Mouse (Mus musculus): Measurements from ENCODE around the gene Klhl1.

GRCm38 (mm10) chr14:96081681-96082207, 437.2 kb downstream of the Klhl1 start:
- no peak for TF ChIP-seq GATA1 (IDR thresholded peaks at IDR 0.05; ENCODE audit: borderline replicate concordance, low read length)
- TF ChIP-seq FLI1 (IDR thresholded peaks at IDR 0.05; ENCODE audit: low read length) = no peak

All from megakaryocyte, embryonic 14.5 days (primary cell).